Mouse (Mus musculus): ENCODE data around the gene Atat1.
A peak's percentile ranks its signal among the peaks of the same experiment; 100 is the strongest.

The Atat1 gene

DNA sequence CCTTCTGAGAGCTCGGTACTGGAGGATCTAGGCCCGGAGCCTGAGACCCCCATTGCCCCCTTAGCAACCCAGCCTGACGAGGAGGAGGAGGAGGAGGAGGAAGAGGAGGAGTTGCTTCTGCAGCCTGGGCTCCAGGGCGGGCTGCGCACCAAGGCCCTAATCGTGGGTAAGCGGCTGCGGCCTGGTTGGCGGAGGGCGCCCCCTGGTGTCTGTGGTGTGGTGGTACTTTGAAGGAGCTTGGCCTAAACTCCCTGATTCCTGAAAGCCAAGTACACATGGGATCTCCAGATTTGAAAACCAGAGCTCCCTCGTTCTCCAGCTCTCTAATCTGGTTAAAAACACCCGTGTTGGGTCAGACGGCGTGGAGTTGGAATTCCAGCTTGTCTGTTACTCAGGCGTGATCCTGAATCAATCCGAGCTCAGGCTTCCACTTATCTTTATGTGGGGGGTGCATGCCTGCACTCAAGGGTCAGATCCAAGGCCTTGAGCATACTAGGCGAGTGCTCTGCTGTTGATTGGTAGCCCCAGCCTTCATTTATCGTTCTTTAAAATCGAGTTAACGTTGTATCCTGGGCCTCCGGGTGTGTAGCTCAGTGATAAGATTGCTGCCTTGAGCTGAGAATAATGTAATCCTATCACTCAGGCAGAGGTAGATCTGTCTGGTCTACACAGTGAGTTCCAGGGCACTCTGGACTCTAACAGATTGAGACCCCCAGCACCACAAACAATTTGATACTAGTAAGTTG is 35.9 kb downstream of the Atat1 start:
- ATAC-seq (ENCODE audit: low TSS enrichment), result peak; percentile 79

DNA sequence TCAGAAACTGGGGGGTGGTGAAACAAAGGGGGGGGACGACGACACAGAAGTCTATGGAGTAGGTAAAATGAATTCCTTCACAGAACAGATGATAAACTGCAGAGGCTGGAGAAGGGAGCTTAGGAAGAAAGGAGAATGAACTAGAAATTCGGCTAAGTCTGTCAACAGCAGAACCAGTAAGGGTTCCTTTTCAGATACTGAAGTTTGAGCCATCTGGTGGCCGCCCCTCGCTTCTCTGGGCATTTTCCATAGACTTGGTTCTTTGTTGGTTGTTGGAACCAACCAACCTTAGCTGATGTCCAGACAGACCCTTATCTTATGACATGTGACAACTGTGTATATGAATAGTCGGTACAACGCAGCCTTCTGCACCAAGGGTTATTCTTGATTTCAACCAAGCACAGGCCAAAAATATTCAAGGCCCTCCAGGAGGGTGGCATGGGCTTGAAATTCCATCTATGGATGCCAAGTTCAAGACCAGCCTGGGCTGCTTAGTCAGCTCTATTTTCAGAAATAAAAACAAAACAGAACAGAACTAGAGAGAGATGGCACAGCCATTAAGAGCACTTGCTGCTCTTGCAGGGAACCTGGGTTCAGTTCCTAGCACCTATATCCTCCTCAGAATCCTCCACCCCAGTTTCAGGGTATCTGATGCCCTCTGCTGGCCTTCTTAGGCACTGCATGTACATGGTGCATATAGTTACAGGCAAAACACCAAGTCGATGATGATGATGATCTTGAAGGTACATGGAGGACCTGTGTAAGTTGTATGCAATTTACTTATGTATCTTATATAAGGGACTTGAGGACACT is 38.8 kb downstream of the Atat1 start:
- ATAC-seq (ENCODE audit: low TSS enrichment), result no peak

DNA sequence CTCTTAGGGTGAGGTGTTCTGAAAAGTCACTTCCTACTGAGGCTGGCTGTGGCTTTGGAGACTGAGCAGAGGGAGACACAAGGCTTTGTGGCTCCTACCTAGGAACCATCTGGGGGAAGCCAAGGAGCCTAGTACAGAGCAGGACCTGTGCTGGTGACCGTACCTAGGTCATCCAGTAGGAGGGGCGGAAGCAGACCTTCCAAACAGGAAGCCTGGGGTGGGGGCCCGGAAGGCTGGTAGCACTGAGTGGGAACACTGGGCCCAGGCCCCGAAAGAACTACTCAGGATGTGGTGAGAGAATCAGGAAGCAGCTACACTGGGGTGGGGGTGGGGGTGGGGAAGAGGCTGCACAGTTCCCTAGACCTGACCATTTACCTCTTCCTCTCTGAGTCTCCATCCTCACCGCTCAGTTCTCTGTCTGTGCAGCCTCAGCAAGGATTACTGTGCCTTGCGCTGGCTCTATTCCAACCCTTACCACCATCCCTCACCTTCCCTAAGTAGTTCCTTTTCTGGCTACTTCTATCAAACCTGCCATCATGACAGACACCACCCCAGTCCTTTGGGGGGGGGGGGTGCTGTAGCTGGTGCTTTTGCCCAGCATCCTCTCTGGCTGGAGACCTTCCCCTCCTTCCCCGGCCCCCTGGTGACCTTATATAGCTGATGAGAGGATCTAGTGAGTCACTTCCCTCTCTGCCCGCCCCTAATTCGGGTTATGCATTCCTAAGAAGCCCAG is 39.6 kb downstream of the Atat1 start:
- ATAC-seq (ENCODE audit: low TSS enrichment), result no peak

DNA sequence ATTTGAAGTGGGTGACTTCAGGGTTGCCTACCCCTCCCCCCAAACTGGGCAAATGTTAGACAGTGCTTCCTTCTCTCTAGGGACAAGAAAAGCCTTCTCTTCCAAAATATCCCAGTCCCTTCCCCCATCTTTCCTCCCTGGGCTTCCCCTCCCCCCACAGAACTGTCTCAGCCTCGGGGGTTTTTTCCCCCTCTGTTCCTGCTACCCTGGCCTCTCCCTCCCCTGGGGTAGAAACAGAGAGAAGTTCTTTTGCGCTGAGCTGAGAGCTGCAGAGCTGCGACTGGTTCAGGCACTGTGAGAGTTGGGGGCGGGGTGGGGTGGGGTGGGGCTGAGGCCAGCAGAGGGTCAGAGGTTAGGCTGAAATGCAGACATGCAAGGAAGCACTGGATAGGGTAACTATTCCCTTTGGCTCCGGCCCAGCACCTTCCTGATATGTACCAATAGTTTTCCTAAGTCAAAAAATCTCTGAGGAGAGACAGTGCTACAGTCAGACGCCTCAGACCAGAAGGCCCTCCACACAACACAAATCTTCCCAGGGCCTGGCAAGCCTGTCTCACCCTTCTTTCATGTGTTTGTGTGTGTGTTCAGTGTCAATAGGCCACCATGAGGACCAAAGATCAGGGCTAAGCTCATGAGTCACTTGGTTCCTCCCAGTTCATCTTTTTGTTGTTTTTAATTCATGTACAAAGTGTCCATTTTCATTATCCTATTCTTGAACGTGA is 40.4 kb downstream of the Atat1 start:
- no peak for ATAC-seq (ENCODE audit: low TSS enrichment)

DNA sequence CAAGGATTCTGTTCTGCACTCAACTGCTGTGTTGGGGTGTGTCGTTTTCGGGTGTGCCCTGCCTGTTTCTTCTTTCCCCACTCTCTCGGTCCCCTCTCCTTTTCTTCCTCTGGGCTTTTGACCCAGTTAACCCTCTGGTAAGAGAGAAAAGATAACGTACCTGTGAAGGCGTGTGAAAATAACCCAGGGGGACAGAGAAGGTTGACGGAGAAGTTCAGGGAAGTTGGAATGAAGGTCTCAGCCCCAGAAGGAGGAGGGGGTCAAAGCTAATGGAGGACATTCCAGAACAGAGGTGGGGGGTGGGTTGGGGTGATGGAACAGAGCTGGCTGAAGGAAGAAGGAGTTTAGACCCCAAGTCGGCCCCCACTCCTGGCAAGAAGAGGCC is 40.9 kb downstream of the Atat1 start:
- no peak for ATAC-seq (ENCODE audit: low TSS enrichment)

DNA sequence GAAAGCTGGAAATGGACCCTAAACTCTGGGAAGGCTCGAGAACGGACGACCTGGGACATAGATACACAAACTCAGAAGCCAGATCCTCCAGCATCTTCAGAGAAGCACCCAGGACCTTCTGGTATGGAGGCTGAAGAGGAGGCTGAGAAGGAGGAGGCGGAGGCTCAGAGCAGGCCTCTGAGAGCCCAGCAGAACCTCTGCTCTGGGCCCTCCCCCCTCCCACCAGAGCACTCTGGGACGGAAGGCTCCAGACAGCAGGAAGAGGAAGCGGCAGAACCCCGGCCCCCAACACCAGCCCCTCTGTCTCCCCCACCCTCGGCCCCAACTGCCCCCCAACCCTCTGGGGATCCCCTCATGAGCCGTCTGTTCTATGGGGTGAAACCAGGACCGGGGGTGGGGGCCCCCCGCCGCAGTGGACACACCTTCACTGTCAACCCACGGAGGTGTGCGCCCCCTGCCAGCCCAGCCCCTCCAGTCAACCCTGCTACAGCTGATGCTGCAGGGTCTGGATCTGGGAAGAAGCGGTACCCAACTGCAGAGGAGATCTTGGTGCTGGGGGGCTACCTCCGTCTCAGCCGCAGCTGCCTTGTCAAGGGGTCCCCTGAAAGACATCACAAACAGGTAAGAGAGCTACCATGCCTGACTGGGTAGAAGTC is 41.6 kb downstream of the Atat1 start:
- no peak for ATAC-seq (ENCODE audit: low TSS enrichment)

DNA sequence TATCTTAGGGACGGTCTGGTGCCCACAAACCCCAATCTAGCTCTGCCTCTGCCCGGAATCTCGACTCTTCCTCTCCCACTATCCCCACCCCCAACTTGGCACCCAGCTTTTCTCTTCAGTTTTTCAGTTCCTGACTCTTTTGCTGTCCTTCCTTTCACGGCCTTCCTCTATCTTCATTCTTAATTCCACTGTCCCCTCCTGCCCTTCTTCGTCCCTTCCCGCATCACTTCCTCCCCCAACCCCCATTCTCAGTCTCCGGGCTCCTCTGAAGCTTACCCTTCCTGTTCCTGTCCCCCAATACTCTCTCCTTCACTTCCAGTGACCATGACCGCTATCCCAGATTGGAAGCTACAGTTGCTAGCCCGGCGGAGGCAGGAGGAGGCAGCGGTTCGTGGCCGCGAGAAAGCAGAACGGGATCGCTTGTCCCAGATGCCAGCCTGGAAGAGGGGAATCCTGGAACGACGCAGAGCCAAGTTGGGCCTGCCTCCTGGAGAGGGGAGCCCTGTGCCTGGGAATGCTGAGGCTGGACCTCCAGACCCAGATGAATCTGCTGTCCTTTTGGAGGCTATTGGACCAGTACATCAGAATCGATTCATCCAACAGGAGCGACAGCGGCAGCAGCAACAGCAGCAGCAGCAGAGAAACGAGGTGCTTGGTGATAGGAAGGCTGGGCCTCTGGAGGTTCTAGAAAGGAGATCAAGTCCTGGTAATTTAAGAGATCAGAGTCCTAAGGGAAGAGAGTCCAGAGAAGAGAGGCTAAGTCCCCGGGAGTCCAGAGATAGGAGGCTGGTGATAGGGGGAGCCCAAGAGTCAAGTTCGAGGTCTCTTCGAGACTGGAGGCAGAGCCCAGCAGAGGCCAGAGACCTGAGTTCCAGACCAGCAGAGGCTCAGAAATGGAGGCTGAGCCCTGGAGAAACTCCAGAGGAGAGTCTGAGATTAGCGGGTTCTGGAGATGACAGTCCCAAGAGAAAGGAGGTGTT is 42.7 kb downstream of the Atat1 start:
- no peak for ATAC-seq (ENCODE audit: low TSS enrichment)

DNA sequence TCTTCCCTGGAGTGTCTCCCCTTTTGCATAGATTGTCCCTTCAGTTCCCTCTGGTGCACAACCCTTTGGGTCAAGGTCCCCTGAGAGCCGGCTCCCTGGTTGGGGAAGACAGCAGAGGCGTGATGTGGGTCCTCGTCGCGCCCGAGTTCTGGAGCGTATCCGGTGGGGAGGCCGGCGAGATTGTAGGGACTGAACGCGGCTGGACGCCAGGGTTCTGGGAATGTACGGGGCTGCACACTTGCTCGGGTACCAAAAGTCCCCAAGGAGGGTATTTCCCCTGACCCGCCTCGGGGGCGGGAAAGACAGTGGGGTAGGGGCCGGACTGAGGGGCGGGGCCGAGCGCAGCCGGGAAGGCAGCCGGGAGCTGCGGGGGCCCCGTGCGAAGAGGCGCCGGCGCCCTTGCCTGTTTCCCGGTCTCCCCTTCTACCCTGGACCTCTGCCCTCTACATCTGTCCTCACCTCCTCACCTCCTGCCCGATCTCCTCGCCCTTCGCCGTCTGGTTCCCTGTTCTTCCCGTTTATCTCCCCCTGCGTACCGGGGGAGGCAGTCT is 43.5 kb downstream of the Atat1 start:
- no peak for ATAC-seq (ENCODE audit: low TSS enrichment)

DNA sequence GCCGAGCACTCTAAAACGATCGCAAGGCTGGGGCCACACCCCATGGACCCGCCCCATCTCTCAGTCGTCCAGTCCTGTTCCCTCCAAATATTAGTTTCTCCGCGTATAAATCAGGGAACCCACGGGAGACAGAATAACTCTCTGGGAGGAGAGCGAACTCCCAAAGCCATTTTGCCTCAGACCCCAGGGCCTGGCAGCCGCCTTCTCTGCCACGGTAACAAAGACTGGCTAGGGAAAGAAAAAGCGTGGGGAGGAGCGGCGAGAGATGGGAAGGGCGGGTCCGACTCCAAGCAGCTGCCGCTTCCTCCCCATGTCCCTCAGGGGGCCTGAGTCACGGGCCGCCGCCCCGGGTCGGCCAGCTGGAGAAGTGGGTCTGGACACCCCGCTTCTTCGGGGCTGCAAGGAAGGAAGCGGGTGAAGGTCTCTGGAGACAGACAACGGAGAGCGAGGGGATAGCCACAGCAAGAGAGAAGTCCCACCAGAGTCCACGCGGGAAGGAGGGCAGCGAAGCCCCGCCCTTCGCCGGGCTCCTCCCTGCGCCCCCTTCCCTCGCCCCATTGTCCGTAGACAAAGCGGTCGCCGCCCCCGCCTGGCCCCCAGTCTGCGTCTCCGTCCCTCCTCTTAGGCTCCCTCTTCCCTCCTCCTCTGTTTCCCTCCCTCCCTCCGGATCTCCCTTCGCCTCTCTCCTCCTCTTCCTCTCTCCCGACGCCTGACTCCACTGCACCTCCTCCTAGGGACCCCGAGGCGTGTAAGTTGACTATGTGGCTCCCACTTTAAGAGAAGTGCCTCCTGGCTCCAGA is 44.2 kb downstream of the Atat1 start, which contains the start of gene Ppp1r18:
TSS of gene Ppp1r18 (plus strand) at position 113 of the 800 bp plus-strand sequence.
- ATAC-seq (ENCODE audit: low TSS enrichment), result no peak

DNA sequence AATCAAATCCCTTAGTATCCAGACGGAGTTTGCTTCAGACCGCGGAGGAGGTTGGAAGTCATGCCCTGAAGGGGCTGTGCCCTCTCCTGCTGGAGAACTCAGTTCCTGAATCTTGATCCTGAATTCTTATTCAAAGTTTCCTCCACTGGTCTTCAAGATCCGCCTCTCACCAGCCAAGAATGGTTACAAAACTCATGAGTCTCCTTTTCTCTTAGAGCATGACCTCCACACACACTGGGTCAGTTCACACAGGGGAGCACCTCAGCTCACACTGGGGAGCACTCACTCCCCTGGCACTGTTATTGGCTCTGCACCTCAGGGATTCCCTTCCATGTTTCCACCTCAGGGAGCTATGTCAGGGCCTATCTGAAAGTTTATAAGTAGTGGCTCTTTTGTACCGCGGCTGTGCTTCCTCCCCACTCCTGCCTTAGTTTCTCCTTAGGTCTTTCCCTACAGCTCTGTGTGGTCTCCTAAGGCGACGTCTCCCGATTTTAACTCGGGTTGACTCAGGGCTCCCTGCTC is 45.0 kb downstream of the Atat1 start:
- no peak for ATAC-seq (ENCODE audit: low TSS enrichment)

DNA sequence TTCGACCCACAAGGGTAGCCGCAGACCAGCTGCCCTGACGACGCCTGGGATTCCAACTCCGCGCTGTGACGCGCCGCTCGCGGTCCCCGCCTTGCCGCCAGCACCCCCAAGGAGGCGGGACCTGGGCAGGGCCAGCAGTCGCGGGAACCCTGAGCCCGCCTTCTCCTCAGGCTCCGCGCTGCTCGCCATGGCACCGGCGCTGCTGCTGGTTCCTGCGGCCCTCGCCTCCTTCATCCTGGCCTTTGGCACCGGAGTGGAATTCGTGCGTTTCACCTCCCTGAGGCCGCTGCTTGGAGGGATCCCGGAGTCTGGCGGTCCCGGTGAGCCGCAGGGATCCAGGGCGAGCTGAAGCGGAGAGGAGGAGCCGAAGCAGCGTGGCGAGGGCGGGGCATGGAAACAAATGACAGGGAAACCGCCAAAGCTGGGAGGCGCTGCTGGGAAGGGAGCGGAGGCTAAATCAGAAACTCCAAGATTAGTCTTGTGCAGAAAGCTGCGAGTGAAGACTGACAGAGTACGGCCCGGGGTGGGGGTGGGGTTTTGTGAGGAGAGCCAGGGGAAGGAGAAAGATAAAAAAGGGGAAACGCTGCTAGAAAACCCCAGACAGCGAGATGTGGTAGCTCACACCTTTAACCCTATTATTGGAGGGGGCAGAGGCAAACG is 48.5 kb downstream of the Atat1 start, which contains the start of gene Nrm:
TSS of gene Nrm (plus strand) at position 121 of the 660 bp plus-strand sequence.
- ATAC-seq (ENCODE audit: low TSS enrichment), result peak; percentile 96

DNA sequence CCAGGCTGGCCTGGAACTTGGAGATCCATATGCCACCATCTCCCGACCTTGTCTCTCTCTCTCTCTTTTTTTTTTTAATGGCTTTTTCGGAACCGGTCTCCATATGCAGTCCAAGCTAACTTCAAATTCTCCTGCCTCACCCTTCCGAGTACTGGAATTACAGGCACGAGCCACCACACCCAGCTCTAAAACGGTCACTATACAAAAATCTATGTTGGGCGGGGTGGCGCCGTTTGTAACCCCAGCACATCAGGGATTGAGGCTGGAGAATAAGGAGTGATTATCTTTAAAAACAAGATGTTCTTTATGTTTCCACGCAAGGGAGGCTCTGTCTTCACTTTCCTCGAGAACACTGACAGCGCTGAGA is 49.1 kb downstream of the Atat1 start:
- ATAC-seq (ENCODE audit: low TSS enrichment), result peak; percentile 5; the same call in 1 of the 2 replicates

DNA sequence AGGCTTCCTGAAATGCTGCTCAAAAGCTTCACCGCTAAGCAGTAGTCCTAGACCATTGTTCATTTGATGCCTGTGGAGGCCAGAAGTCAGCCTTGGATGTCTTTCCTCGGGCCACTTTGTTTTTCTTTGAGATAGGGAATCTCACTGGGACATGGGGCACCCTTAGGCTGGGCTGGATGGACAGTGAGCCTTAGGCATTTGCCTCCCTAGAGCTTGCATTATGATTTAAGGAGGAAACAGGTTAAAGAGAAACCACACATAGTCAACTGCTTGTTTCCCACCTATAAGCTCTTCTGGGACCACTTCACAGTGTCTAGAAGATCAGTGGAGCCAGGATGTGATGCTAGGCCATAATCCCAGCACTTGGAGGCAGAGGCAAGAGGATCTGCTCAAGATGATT is 50.0 kb downstream of the Atat1 start:
- ATAC-seq (ENCODE audit: low TSS enrichment), result no peak

DNA sequence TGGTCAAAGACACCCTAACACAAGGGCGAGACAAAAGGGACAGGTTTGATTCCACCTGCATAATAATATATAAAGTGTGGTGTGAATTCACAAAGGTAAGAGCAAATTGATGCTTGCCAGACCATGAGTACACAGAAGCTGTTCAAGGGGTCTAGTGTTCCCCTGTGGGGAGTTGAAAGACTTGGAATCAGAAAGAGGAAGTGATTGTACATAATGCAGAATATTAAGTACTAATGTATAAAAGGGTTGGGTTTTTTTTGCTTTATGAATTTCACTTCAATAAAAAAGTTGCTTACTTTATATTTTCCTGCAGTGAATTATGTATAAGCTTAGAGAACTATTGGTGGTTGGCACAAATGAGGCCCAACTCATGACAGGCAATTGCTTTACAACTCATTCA is 50.5 kb downstream of the Atat1 start:
- ATAC-seq (ENCODE audit: low TSS enrichment), result no peak

DNA sequence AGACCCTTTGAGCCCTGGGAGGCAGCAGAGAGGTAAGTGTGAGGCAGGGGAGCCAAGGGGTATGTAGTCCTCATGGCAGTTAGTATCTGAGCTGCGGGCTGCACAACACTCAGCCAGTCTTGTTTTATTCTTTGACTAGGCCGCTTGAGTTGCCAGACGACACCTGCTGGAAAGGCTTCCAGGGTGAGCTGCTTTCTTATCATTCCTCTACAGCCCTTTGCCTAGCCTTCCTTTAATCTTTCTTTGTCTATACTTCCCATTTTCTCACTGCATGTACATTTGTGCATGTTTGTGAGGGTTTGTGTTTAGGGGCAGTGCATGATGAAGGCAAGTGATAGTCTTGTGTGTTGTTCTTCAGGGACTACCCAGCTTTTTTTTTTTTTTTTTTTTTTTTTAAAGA is 58.9 kb downstream of the Atat1 start:
- ATAC-seq (ENCODE audit: low TSS enrichment), result no peak

DNA sequence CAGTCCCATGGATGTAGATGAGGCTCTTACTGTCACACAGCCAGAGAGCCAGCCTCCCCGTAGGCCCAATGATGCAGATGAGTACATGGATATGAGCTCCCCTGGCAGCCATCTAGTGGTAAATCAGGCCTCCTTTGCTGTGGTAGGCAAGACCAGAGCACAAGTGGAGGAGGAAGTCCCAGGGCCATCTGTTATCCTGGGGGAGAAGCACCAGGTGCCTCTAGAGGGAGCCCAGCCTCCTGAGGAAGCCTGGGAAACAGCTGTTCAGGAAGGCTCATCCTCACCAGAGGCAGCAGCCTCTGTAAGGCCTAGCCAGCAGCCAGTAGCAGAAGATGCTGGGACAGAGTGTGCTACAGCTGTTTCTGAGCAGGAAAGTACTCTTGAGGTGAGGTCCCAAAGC is 61.8 kb downstream of the Atat1 start:
- ATAC-seq (ENCODE audit: low TSS enrichment), result peak; percentile 94

All from frontal cortex, adult (tissue).